Mouse (Mus musculus) C2C12 (cell line): Measurements from ENCODE around the gene Aasdh. TPM values are rescaled to one million over a fixed set of nuclear protein-coding genes. Genes with fewer than 3 reads are reported as not detected.

ENCODE experiments used
- H3K27me3 ChIP-seq: one replicate; pipeline ENCODE4 v1.6.1; 2011; ENCODE audit not compliant: control insufficient read depth, insufficient read depth, insufficient read length
- H3K36me3 ChIP-seq: one replicate; pipeline ENCODE4 v1.6.1; 2011; ENCODE audit not compliant: control insufficient read depth, insufficient read depth
- H3K4me3 ChIP-seq: one replicate; pipeline ENCODE4 v1.5.1; 2011; ENCODE audit warnings: mild to moderate bottlenecking, control low read depth; ENCODE audit not compliant: poor library complexity, insufficient read depth, severe bottlenecking
- H3K79me2 ChIP-seq: one replicate; pipeline ENCODE4 v1.6.1; 2011; ENCODE audit not compliant: control insufficient read depth, insufficient read depth
- H3K79me3 ChIP-seq: one replicate; pipeline ENCODE4 v1.6.1; 2011; ENCODE audit warnings: low read depth, control low read depth
- H3ac ChIP-seq: one replicate; pipeline ENCODE3; 2011; ENCODE audit warnings: low read depth; ENCODE audit not compliant: control insufficient read depth, insufficient read length
- CEBPB ChIP-seq: IDR thresholded peaks from one replicate; pipeline ENCODE4 v1.6.1; 2011; ENCODE audit warnings: low read depth, mild to moderate bottlenecking, control low read depth, moderate library complexity
- CTCF ChIP-seq: IDR thresholded peaks from one replicate; pipeline ENCODE4 v1.5.1; 2011; ENCODE audit not compliant: control insufficient read depth, insufficient read depth, insufficient read length
- FOSL1 ChIP-seq: IDR thresholded peaks from one replicate; pipeline ENCODE4 v1.8.0; 2011; ENCODE audit warnings: mild to moderate bottlenecking, low read length; ENCODE audit not compliant: poor library complexity, insufficient read depth, severe bottlenecking
- MAX ChIP-seq: IDR thresholded peaks from one replicate; pipeline ENCODE4 v1.6.1; 2011; ENCODE audit warnings: mild to moderate bottlenecking, control low read depth
- MYOD1 ChIP-seq: IDR thresholded peaks from one replicate; pipeline ENCODE4 v1.6.1; 2011; ENCODE audit warnings: low read depth; ENCODE audit not compliant: control insufficient read depth, insufficient read length
- MYOG ChIP-seq: IDR thresholded peaks from one replicate; pipeline ENCODE4 v1.6.1; 2011; ENCODE audit not compliant: control insufficient read depth, insufficient read length; ENCODE audit errors: extremely low read depth
- USF1 ChIP-seq: IDR thresholded peaks from one replicate; pipeline ENCODE4 v1.6.1; 2011; ENCODE audit warnings: low read depth, mild to moderate bottlenecking, control low read depth, moderate library complexity
- polyA plus RNA-seq: library from polyadenylated mRNA; unstranded; fragments of >200 nt; fragmentation: generic; extraction: Trizol; gene quantifications from one replicate; pipeline ENCODE4 v1.2.1, GENCODE M21; 2012; ENCODE audit warnings: missing spikeins

Aasdh gene
- polyA plus RNA-seq, 1 experiment = 3.5 TPM

GRCm38 (mm10) chr5:76950343-76951105, 45.2 kb upstream of the Aasdh start:
- Histone ChIP-seq H3K36me3 (peaks cover 30% of the 10 kb centered on the region), H3ac (peak overlapping the region; percentile 73), H3K4me3 (peak overlapping the region; percentile 81), H3K27me3 (no peaks in the 10 kb centered on the region), H3K79me3 (peaks cover 86% of the 10 kb centered on the region), H3K79me2 (peaks cover 94% of the 10 kb centered on the region)
- no peak for TF ChIP-seq CTCF
- no peak for TF ChIP-seq MYOD1
- TF ChIP-seq USF1 = peak; percentile 11

DNA sequence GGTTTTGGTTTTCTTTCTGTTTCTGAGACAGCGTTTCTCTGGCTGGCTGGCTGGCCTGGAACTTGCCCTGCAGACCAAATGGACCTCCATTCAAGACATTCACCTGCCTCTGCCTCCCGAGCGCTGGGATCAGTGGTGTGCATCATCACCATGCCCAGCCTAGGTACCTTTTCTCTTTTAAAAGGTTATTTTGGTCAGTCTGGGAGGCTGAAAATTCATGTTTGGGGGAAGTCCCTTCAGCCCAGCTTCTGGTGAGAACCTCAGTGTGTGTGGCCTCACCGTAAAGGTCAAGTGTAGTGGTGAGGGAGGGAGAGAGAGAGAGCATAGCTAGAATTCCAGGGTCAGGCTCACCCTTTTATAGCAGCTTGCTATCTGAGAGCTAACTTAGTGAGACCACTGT, 42.4 kb upstream of the Aasdh start:
- Histone ChIP-seq H3K4me3 (no peak overlapping the region), H3K79me3 (peaks cover 86% of the 10 kb centered on the region), H3K36me3 (peaks cover 22% of the 10 kb centered on the region), H3K27me3 (no peaks in the 10 kb centered on the region), H3K79me2 (peaks cover 94% of the 10 kb centered on the region), H3ac (no peak overlapping the region)
- TF ChIP-seq USF1 = no peak
- TF ChIP-seq MAX = no peak
- TF ChIP-seq MYOG = no peak
- TF ChIP-seq CEBPB = no peak
- no peak for TF ChIP-seq FOSL1
- no peak for TF ChIP-seq MYOD1
- no peak for TF ChIP-seq CTCF

GRCm38 (mm10) chr5:76947142-76947541, 41.8 kb upstream of the Aasdh start:
- no peak for TF ChIP-seq MYOG
- no peak for TF ChIP-seq FOSL1
- no peak for TF ChIP-seq USF1
- no peak for TF ChIP-seq MYOD1
- no peak for TF ChIP-seq MAX
- no peak for TF ChIP-seq CEBPB
- TF ChIP-seq CTCF = no peak
- H3K4me3 ChIP-seq = no peak overlapping the region
- no peak overlapping the region for H3ac ChIP-seq
- H3K36me3 ChIP-seq = peaks cover 22% of the 10 kb centered on the region
- H3K79me2 ChIP-seq = peaks cover 94% of the 10 kb centered on the region
- H3K79me3 ChIP-seq = peaks cover 85% of the 10 kb centered on the region
- no peaks in the 10 kb centered on the region for H3K27me3 ChIP-seq

- H3K79me3 ChIP-seq = peaks cover 95% of the 10 kb centered on the region
- H3ac ChIP-seq = no peak overlapping the region
- H3K36me3 ChIP-seq = peaks cover 28% of the 10 kb centered on the region
- TF ChIP-seq CEBPB (no peak), USF1 (no peak), CTCF (no peak), FOSL1 (no peak), MYOG (no peak), MYOD1 (no peak)
- H3K4me3 ChIP-seq = no peak overlapping the region
- peaks cover 100% of the 10 kb centered on the region for H3K79me2 ChIP-seq
- H3K27me3 ChIP-seq = no peaks in the 10 kb centered on the region
Observed at GRCm38 (mm10) chr5:76945678-76946033, 40.3 kb upstream of the Aasdh start.

GRCm38 (mm10) chr5:76944965-76945677, 39.8 kb upstream of the Aasdh start:
- no peak overlapping the region for H3K4me3 ChIP-seq
- TF ChIP-seq MYOD1 (no peak), MYOG (no peak), CEBPB (no peak)
- H3K36me3 ChIP-seq = peaks cover 31% of the 10 kb centered on the region

DNA sequence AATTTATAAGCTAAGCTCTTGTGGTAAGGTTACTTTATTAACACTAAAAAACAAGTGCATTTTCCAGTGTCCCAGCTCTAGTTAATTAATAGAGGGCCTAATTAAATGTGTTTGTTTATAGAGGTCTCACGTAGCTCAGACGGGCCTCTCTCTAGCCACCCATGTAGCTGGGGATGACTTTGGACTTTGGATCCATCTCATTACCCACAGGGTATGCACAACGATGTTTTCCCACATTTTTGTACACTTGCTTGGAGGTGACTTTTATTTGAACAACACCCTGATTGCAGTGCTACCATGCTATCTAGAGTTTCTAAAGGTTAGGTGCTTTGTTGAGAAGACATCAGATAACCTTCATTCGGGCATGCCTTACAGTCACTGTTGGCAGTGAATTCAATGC, 37.2 kb upstream of the Aasdh start:
- Histone ChIP-seq H3K4me3 (no peak overlapping the region), H3K27me3 (no peaks in the 10 kb centered on the region), H3K79me3 (peaks cover 77% of the 10 kb centered on the region), H3K36me3 (peaks cover 19% of the 10 kb centered on the region), H3ac (no peak overlapping the region), H3K79me2 (peaks cover 84% of the 10 kb centered on the region)
- TF ChIP-seq CTCF (no peak), CEBPB (no peak), FOSL1 (no peak), MYOD1 (no peak), MAX (no peak), MYOG (no peak), USF1 (no peak)

More at GRCm38 (mm10) chr5:76944965-76945677, 39.8 kb upstream of the Aasdh start:
- no peaks in the 10 kb centered on the region for H3K27me3 ChIP-seq
- no peak overlapping the region for H3ac ChIP-seq
- peaks cover 100% of the 10 kb centered on the region for H3K79me2 ChIP-seq
- H3K79me3 ChIP-seq = peaks cover 95% of the 10 kb centered on the region
